Mouse (Mus musculus): Measurements from ENCODE around the gene Gale.

GRCm38 (mm10) chr4:135919280-135919639 lies 44.3 kb upstream of the Gale start:
- TF ChIP-seq CTCF (IDR thresholded peaks at IDR 0.05; ENCODE audit: insufficient read depth, low read length) (no peak), POLR2A (IDR thresholded peaks at IDR 0.05; ENCODE audit: borderline replicate concordance, extremely low read depth, low read depth, low read length) (no peak)

All from lung, adult 2 months (tissue).